Mouse (Mus musculus): Measurements from ENCODE around the gene Senp1. TPM values are rescaled to one million over a fixed set of nuclear protein-coding genes. Genes with fewer than 3 reads are reported as not detected.

The Senp1 gene
- polyA plus RNA-seq, 1 experiment: 5.5 TPM

- H3K27me3 ChIP-seq (ENCODE audit: control insufficient read depth, insufficient read depth, low read length): no peaks in the 10 kb centered on the region
- H3K36me3 ChIP-seq (ENCODE audit: control insufficient read depth, insufficient read depth, low read length): no peaks in the 10 kb centered on the region
- H3K27ac ChIP-seq (ENCODE audit: insufficient read depth, low read depth, low read length): peak within 1 kb of the TSS; percentile 98
- peak within 1 kb of the TSS; percentile 95 for H3K4me3 ChIP-seq (ENCODE audit: low read depth, low read length)
- under 1% methylated on average over 30 of the region's 30 CpGs for WGBS
- no peaks in the 10 kb centered on the region for H3K4me1 ChIP-seq (ENCODE audit: control insufficient read depth, insufficient read depth, insufficient read length, low read length)
- TF ChIP-seq POLR2A (IDR thresholded peaks at IDR 0.05; ENCODE audit: low read depth, low read length) (no peak), CTCF (IDR thresholded peaks at IDR 0.05; ENCODE audit: extremely low read depth, insufficient read length, insufficient replicate concordance, low read depth, low read length) (no peak)
Measured at GRCm38 (mm10) chr15:98092372-98093120, 998 bp downstream of the Senp1 start, which contains the start of gene Pfkm. Pfkm (plus strand) TSS chr15:98092589.

GRCm38 (mm10) chr15:98091841-98092240 lies 1.7 kb downstream of the Senp1 start:
- TF ChIP-seq POLR2A (IDR thresholded peaks at IDR 0.05; ENCODE audit: low read depth, low read length) (no peak), CTCF (IDR thresholded peaks at IDR 0.05; ENCODE audit: extremely low read depth, insufficient read length, insufficient replicate concordance, low read depth, low read length) (no peak)

GRCm38 (mm10) chr15:98089421-98090183 lies 3.9 kb downstream of the Senp1 start:
- TF ChIP-seq CTCF (IDR thresholded peaks at IDR 0.05; ENCODE audit: extremely low read depth, insufficient read length, insufficient replicate concordance, low read depth, low read length): peak; percentile 64; the same call in 1 of the 2 replicates
- no peak for TF ChIP-seq POLR2A (IDR thresholded peaks at IDR 0.05; ENCODE audit: low read depth, low read length)
- no peaks in the 10 kb centered on the region for H3K4me1 ChIP-seq (ENCODE audit: control insufficient read depth, insufficient read depth, insufficient read length, low read length)
- H3K27ac ChIP-seq (ENCODE audit: insufficient read depth, low read depth, low read length): peak overlapping the region; percentile 47; the same call in 1 of the 2 replicates
- WGBS: 52% methylated on average over 9 of the region's 9 CpGs
- H3K36me3 ChIP-seq (ENCODE audit: control insufficient read depth, insufficient read depth, low read length): peaks cover 10% of the 10 kb centered on the region
- no peak overlapping the region for H3K4me3 ChIP-seq (ENCODE audit: low read depth, low read length)
- H3K27me3 ChIP-seq (ENCODE audit: control insufficient read depth, insufficient read depth, low read length): no peaks in the 10 kb centered on the region

More at GRCm38 (mm10) chr15:98091841-98092240, 1.7 kb downstream of the Senp1 start:
- no peak overlapping the region for H3K27ac ChIP-seq (ENCODE audit: insufficient read depth, low read depth, low read length)
- H3K4me1 ChIP-seq (ENCODE audit: control insufficient read depth, insufficient read depth, insufficient read length, low read length): no peaks in the 10 kb centered on the region
- WGBS: 3% methylated on average over 4 of the region's 4 CpGs
- no peaks in the 10 kb centered on the region for H3K27me3 ChIP-seq (ENCODE audit: control insufficient read depth, insufficient read depth, low read length)
- no peak overlapping the region for H3K4me3 ChIP-seq (ENCODE audit: low read depth, low read length)
- H3K36me3 ChIP-seq (ENCODE audit: control insufficient read depth, insufficient read depth, low read length): no peaks in the 10 kb centered on the region

- no peak overlapping the region for H3K4me3 ChIP-seq (ENCODE audit: low read depth, low read length)
- H3K4me1 ChIP-seq (ENCODE audit: control insufficient read depth, insufficient read depth, insufficient read length, low read length): no peaks in the 10 kb centered on the region
- TF ChIP-seq CTCF (IDR thresholded peaks at IDR 0.05; ENCODE audit: extremely low read depth, insufficient read length, insufficient replicate concordance, low read depth, low read length): no peak
- H3K27ac ChIP-seq (ENCODE audit: insufficient read depth, low read depth, low read length): peak overlapping the region; percentile 24; the same call in 1 of the 2 replicates
- peaks cover 14% of the 10 kb centered on the region for H3K36me3 ChIP-seq (ENCODE audit: control insufficient read depth, insufficient read depth, low read length)
- WGBS: 63% methylated on average over 1 of the region's 1 CpGs
- no peaks in the 10 kb centered on the region for H3K27me3 ChIP-seq (ENCODE audit: control insufficient read depth, insufficient read depth, low read length)
Measured at GRCm38 (mm10) chr15:98088889-98089288, 4.7 kb downstream of the Senp1 start.

- H3K27ac ChIP-seq (ENCODE audit: insufficient read depth, low read depth, low read length): no peak overlapping the region
- H3K36me3 ChIP-seq (ENCODE audit: control insufficient read depth, insufficient read depth, low read length): peaks cover 54% of the 10 kb centered on the region
- no peak overlapping the region for H3K4me3 ChIP-seq (ENCODE audit: low read depth, low read length)
- H3K4me1 ChIP-seq (ENCODE audit: control insufficient read depth, insufficient read depth, insufficient read length, low read length): no peaks in the 10 kb centered on the region
- WGBS: 92% methylated on average over 6 of the region's 6 CpGs
- H3K27me3 ChIP-seq (ENCODE audit: control insufficient read depth, insufficient read depth, low read length): no peaks in the 10 kb centered on the region
- TF ChIP-seq POLR2A (IDR thresholded peaks at IDR 0.05; ENCODE audit: low read depth, low read length) (no peak), CTCF (IDR thresholded peaks at IDR 0.05; ENCODE audit: extremely low read depth, insufficient read length, insufficient replicate concordance, low read depth, low read length) (no peak)
Measured at GRCm38 (mm10) chr15:98076901-98077300, 16.6 kb downstream of the Senp1 start.

GRCm38 (mm10) chr15:98075034-98075433 lies 18.5 kb downstream of the Senp1 start:
- no peak overlapping the region for H3K27ac ChIP-seq (ENCODE audit: insufficient read depth, low read depth, low read length)
- 89% methylated on average over 16 of the region's 16 CpGs for WGBS
- H3K27me3 ChIP-seq (ENCODE audit: control insufficient read depth, insufficient read depth, low read length): no peaks in the 10 kb centered on the region
- no peak overlapping the region for H3K4me3 ChIP-seq (ENCODE audit: low read depth, low read length)
- TF ChIP-seq POLR2A (IDR thresholded peaks at IDR 0.05; ENCODE audit: low read depth, low read length) (no peak), CTCF (IDR thresholded peaks at IDR 0.05; ENCODE audit: extremely low read depth, insufficient read length, insufficient replicate concordance, low read depth, low read length) (no peak)
- H3K4me1 ChIP-seq (ENCODE audit: control insufficient read depth, insufficient read depth, insufficient read length, low read length): no peaks in the 10 kb centered on the region
- peaks cover 59% of the 10 kb centered on the region for H3K36me3 ChIP-seq (ENCODE audit: control insufficient read depth, insufficient read depth, low read length)

- Histone ChIP-seq H3K27me3 (ENCODE audit: control insufficient read depth, insufficient read depth, low read length) (no peaks in the 10 kb centered on the region), H3K27ac (ENCODE audit: insufficient read depth, low read depth, low read length) (no peak overlapping the region), H3K36me3 (ENCODE audit: control insufficient read depth, insufficient read depth, low read length) (peaks cover 60% of the 10 kb centered on the region), H3K4me1 (ENCODE audit: control insufficient read depth, insufficient read depth, insufficient read length, low read length) (no peaks in the 10 kb centered on the region), H3K4me3 (ENCODE audit: low read depth, low read length) (no peak overlapping the region)
- TF ChIP-seq CTCF (IDR thresholded peaks at IDR 0.05; ENCODE audit: extremely low read depth, insufficient read length, insufficient replicate concordance, low read depth, low read length) (no peak), POLR2A (IDR thresholded peaks at IDR 0.05; ENCODE audit: low read depth, low read length) (no peak)
- 92% methylated on average over 8 of the region's 8 CpGs for WGBS
Measured at GRCm38 (mm10) chr15:98074521-98074920, 19.0 kb downstream of the Senp1 start.
